ENCODE assay signal across 8 mouse cellular contexts in genomic region chr1:133363276-133364021, GRCm38 (mm10). TPM values are rescaled to one million over a fixed set of nuclear protein-coding genes. Genes with fewer than 3 reads are reported as not detected.
A peak's percentile ranks its signal among the peaks of the same experiment; 100 is the strongest.
DNase-seq lines count a peak whose midpoint lies in the region; ATAC-seq and TF ChIP-seq lines count a peak whose summit lies in the region.

TSS of gene Etnk2 (plus strand) at chr1:133363572.

- peak; percentile 84 for ATAC-seq in forebrain, embryonic 12.5 days (ENCODE audit: low FRiP score)
- ATAC-seq in heart, embryonic 16.5 days (replicated peaks; ENCODE audit: extremely low read depth, insufficient read depth, low FRiP score): peak; percentile 75
- peak; percentile 80 for ATAC-seq in liver, embryonic 16.5 days (ENCODE audit: low read depth)
- peak; percentile 81 for ATAC-seq in neural tube, embryonic 14.5 days (ENCODE audit: low read depth)

- 1% methylated on average over 48 of the region's 52 CpGs for WGBS in forebrain, embryonic 12.5 days
- under 1% methylated on average over 51 of the region's 52 CpGs for WGBS in heart, embryonic 16.5 days
- under 1% methylated on average over 52 of the region's 52 CpGs for WGBS in liver, embryonic 16.5 days (ENCODE audit: insufficient replicate concordance)
- under 1% methylated on average over 52 of the region's 52 CpGs for WGBS in neural tube, embryonic 14.5 days

- TF ChIP-seq POLR2A in brain, embryonic 14.5 days (IDR thresholded peaks at IDR 0.05; ENCODE audit: borderline replicate concordance, extremely low read depth, insufficient read depth, insufficient read length, poor library complexity, severe bottlenecking): no peak

- H3K4me2 ChIP-seq in forebrain, embryonic 12.5 days: peak within 1 kb of the TSS; percentile 97
- peak within 1 kb of the TSS; percentile 100 for H3K4me2 ChIP-seq in heart, embryonic 16.5 days (ENCODE audit: low read depth, low read length)
- peak within 1 kb of the TSS; percentile 61 for H3K4me2 ChIP-seq in liver, embryonic 16.5 days (ENCODE audit: low read depth, low read length)
- H3K4me2 ChIP-seq in neural tube, embryonic 14.5 days (ENCODE audit: low read depth, low read length): peak within 1 kb of the TSS; percentile 93

- H3K4me3 ChIP-seq in forebrain, embryonic 12.5 days (replicated peaks): peak within 1 kb of the TSS; percentile 66
- H3K4me3 ChIP-seq in heart, embryonic 16.5 days (ENCODE audit: low read length): peak within 1 kb of the TSS; percentile 80
- peak within 1 kb of the TSS; percentile 59 for H3K4me3 ChIP-seq in liver, embryonic 16.5 days (ENCODE audit: low read depth, low read length)
- peak within 1 kb of the TSS; percentile 54 for H3K4me3 ChIP-seq in neural tube, embryonic 14.5 days (ENCODE audit: low read depth, low read length)

- peak within 1 kb of the TSS; percentile 64 for H3K9ac ChIP-seq in forebrain, embryonic 12.5 days
- peak within 1 kb of the TSS; percentile 71 for H3K9ac ChIP-seq in heart, embryonic 16.5 days (ENCODE audit: low read length)
- H3K9ac ChIP-seq in liver, embryonic 16.5 days (ENCODE audit: low read depth, low read length): peak within 1 kb of the TSS; percentile 61
- H3K9ac ChIP-seq in neural tube, embryonic 14.5 days (replicated peaks; ENCODE audit: low read depth, low read length): peak within 1 kb of the TSS; percentile 81

- no peak within 1 kb of the TSS for H3K27ac ChIP-seq in forebrain, embryonic 12.5 days
- H3K27ac ChIP-seq in heart, embryonic 16.5 days (ENCODE audit: low read length): no peak within 1 kb of the TSS
- peak within 1 kb of the TSS; percentile 80 for H3K27ac ChIP-seq in liver, embryonic 16.5 days (ENCODE audit: low read length)
- H3K27ac ChIP-seq in neural tube, embryonic 14.5 days (ENCODE audit: low read depth, low read length): peak within 1 kb of the TSS; percentile 35; the same call in 1 of the 2 replicates

- no peak for TF ChIP-seq CTCF in brain, embryonic 14.5 days (IDR thresholded peaks at IDR 0.05; ENCODE audit: borderline replicate concordance, extremely low read depth, insufficient read depth, insufficient read length)

- no peaks in the 10 kb centered on the region for H3K36me3 ChIP-seq in forebrain, embryonic 12.5 days (replicated peaks)
- no peaks in the 10 kb centered on the region for H3K36me3 ChIP-seq in heart, embryonic 16.5 days (ENCODE audit: control insufficient read depth, insufficient read depth)
- H3K36me3 ChIP-seq in liver, embryonic 16.5 days (ENCODE audit: control insufficient read depth, insufficient read depth): no peaks in the 10 kb centered on the region
- H3K36me3 ChIP-seq in neural tube, embryonic 14.5 days (ENCODE audit: control insufficient read depth, insufficient read depth, low read length): no peaks in the 10 kb centered on the region

- peak; percentile 43 for DNase-seq in CD4-positive helper T cell, adult 2 months (ENCODE audit: low read depth, low spot score)
- peak; percentile 82 for DNase-seq in brain, embryonic 14.5 days (ENCODE audit: low read depth)
- peak; percentile 86 to 92 for DNase-seq in kidney, postnatal 36 days
- DNase-seq in thymus, postnatal 0 days (ENCODE audit: low spot score): peak; percentile 43

- H3K4me1 ChIP-seq in forebrain, embryonic 12.5 days: peaks cover 30% of the 10 kb centered on the region
- peaks cover 21% of the 10 kb centered on the region for H3K4me1 ChIP-seq in heart, embryonic 16.5 days (ENCODE audit: control insufficient read depth, insufficient read depth, low read length)
- H3K4me1 ChIP-seq in liver, embryonic 16.5 days (ENCODE audit: control insufficient read depth, low read depth, low read length): peaks cover 16% of the 10 kb centered on the region
- H3K4me1 ChIP-seq in neural tube, embryonic 14.5 days (ENCODE audit: control insufficient read depth, insufficient read depth, low read length): 0 out of 2 replicates have a peak, but pooled peaks cover 3% of the 10 kb centered on the region

- peaks cover 65% of the 10 kb centered on the region for H3K27me3 ChIP-seq in forebrain, embryonic 12.5 days
- H3K27me3 ChIP-seq in heart, embryonic 16.5 days (ENCODE audit: control insufficient read depth, insufficient read depth, low read length): peaks cover 28% of the 10 kb centered on the region
- H3K27me3 ChIP-seq in liver, embryonic 16.5 days (ENCODE audit: control insufficient read depth, insufficient read depth, low read depth, low read length): peaks cover 21% of the 10 kb centered on the region
- H3K27me3 ChIP-seq in neural tube, embryonic 14.5 days (ENCODE audit: control insufficient read depth, insufficient read depth, low read length): 0 out of 2 replicates have a peak, but pooled peaks cover 2% of the 10 kb centered on the region

- H3K9me3 ChIP-seq in forebrain, embryonic 12.5 days: no peaks in the 10 kb centered on the region
- no peaks in the 10 kb centered on the region for H3K9me3 ChIP-seq in heart, embryonic 16.5 days (replicated peaks; ENCODE audit: control insufficient read depth, low read length)
- no peaks in the 10 kb centered on the region for H3K9me3 ChIP-seq in liver, embryonic 16.5 days (replicated peaks; ENCODE audit: control insufficient read depth, low read length)
- H3K9me3 ChIP-seq in neural tube, embryonic 14.5 days (ENCODE audit: control insufficient read depth, low read length): no peaks in the 10 kb centered on the region

RNA-seq across cellular contexts. Expression of gene Etnk2, which starts in this region (rescaled TPM):
- polyA plus RNA-seq in brain, embryonic 14.5 days (2012; rRNA removed): 9.6 and 12.1 TPM in 2 replicates
- 2.5 and 2.6 TPM in 2 replicates for polyA plus RNA-seq in forebrain, embryonic 12.5 days (2016; fragmentation: Nextera tagmentation; extraction: Ambion mirVana)
- polyA plus RNA-seq in heart, embryonic 16.5 days (2015; fragmentation: Nextera tagmentation; extraction: Ambion mirVana): 1.7 and 2.1 TPM in 2 replicates
- 15.5 and 20.3 TPM in 2 replicates for polyA plus RNA-seq in liver, embryonic 16.5 days (2015; fragmentation: Nextera tagmentation; extraction: Ambion mirVana)
- 15.4 and 21.6 TPM in 2 replicates for polyA plus RNA-seq in neural tube, embryonic 14.5 days (2014; fragmentation: Nextera tagmentation; extraction: Ambion mirVana)
- 0.12 and 0.27 TPM in 2 replicates for polyA plus RNA-seq in thymus, postnatal 0 days (2015; fragmentation: Nextera tagmentation; extraction: Ambion mirVana)

Comparison
In these comparisons a context has a peak if more than half of its experiments do, and no peak if none do; other contexts are left out.
1. Peak in DNase-seq in thymus, postnatal 0 days; RNA of the gene not detected or under 1 TPM.
2. H3K27ac ChIP-seq: peak in liver, embryonic 16.5 days (single experiment) and neural tube, embryonic 14.5 days (single experiment); none in forebrain, embryonic 12.5 days (single experiment) and heart, embryonic 16.5 days (single experiment).
3. Peak in every context shown above with its lines, with median percentiles within 50 percentile points of each other: DNase-seq, ATAC-seq, H3K4me2 ChIP-seq, H3K4me3 ChIP-seq and H3K9ac ChIP-seq.